Mouse (Mus musculus) forebrain, embryonic 11.5 days (tissue): ENCODE data around the gene Cbx7. TPM values are rescaled to one million over a fixed set of nuclear protein-coding genes. Genes with fewer than 3 reads are reported as not detected.

Experiments used
- ATAC-seq: fragments of 200-750 bp; cut with Nextera tagmentation; replicated peaks from 2 replicates; pipeline ENCODE4 v1.8.0; 2017; ENCODE audit warnings: moderate TSS enrichment; ENCODE audit not compliant: low FRiP score
- DNase-seq: peaks from one replicate; pipeline ENCODE4 v3.0.0-alpha.2; 2017; ENCODE audit warnings: low spot score
- H3K27ac ChIP-seq: fragments of 300-500 bp; sonication (generic); 2 replicates; pipeline ENCODE4 v1.5.1; 2014; ENCODE audit warnings: low read depth, low read length
- H3K27me3 ChIP-seq: fragments of 300-500 bp; sonication (generic); 2 replicates; pipeline ENCODE4 v1.6.1; 2014; ENCODE audit warnings: mild to moderate bottlenecking, low read length, mixed read lengths; ENCODE audit not compliant: control insufficient read depth, insufficient read depth
- H3K36me3 ChIP-seq: fragments of 300-500 bp; sonication (generic); 2 replicates; pipeline ENCODE4 v1.6.1; 2014; ENCODE audit warnings: mild to moderate bottlenecking, low read length, moderate library complexity, mixed read lengths; ENCODE audit not compliant: control insufficient read depth, insufficient read depth
- H3K4me1 ChIP-seq: fragments of 300-500 bp; sonication (generic); replicated peaks from 2 replicates; pipeline ENCODE4 v1.6.1; 2014; ENCODE audit warnings: low read length, mixed read lengths; ENCODE audit not compliant: control insufficient read depth, insufficient read depth
- H3K4me2 ChIP-seq: fragments of 300-500 bp; sonication (generic); 2 replicates; pipeline ENCODE4 v1.6.1; 2014; ENCODE audit warnings: low read depth, mild to moderate bottlenecking, low read length, moderate library complexity, mixed read lengths; ENCODE audit not compliant: severe bottlenecking
- H3K4me3 ChIP-seq: fragments of 300-500 bp; sonication (generic); 2 replicates; pipeline ENCODE4 v1.5.1; 2014; ENCODE audit warnings: low read depth, low read length
- H3K9ac ChIP-seq: fragments of 300-500 bp; sonication (generic); 2 replicates; pipeline ENCODE4 v1.6.1; 2014; ENCODE audit warnings: low read length
- H3K9me3 ChIP-seq: fragments of 300-500 bp; sonication (generic); 2 replicates; pipeline ENCODE4 v1.6.1; 2016; ENCODE audit warnings: low read length, mixed read lengths; ENCODE audit not compliant: control insufficient read depth
- WGBS: fragments of 180-500 bp; shearing (Covaris S2); extraction: QIAGEN DNeasy Blood & Tissue Kit; methylation state at CpG from one replicate; pipeline ENCODE4 v1.1.7; 2014; 5-methylcytosine and 5-hydroxymethylcytosine counted together
- polyA plus RNA-seq: library from polyadenylated mRNA; unstranded; fragments of >200 nt; fragmentation: Nextera tagmentation; extraction: Ambion mirVana; gene quantifications from 2 replicates; pipeline ENCODE4 v1.2.1, GENCODE M21; 2014

Gene Cbx7
- polyA plus RNA-seq, 1 experiment from 2014 or later = 3.3 TPM

- DNase-seq (no peak), ATAC-seq (no peak)
- H3K4me3 ChIP-seq = no peak overlapping the region
- no peaks in the 10 kb centered on the region for H3K27me3 ChIP-seq
- H3K36me3 ChIP-seq = no peaks in the 10 kb centered on the region
- no peak overlapping the region for H3K27ac ChIP-seq
- H3K4me1 ChIP-seq = no peaks in the 10 kb centered on the region
- no peak overlapping the region for H3K9ac ChIP-seq
- H3K4me2 ChIP-seq = no peak overlapping the region
- no peaks in the 10 kb centered on the region for H3K9me3 ChIP-seq
- 78% methylated on average over 8 of the region's 8 CpGs for WGBS
These were observed 15.3 kb upstream of the Cbx7 start for GRCm38 (mm10) chr15:79986182-79986581.

GRCm38 (mm10) chr15:79985471-79985870 is 14.6 kb upstream of the Cbx7 start:
- H3K27ac ChIP-seq = no peak overlapping the region
- no peaks in the 10 kb centered on the region for H3K9me3 ChIP-seq
- DNase-seq (no peak), ATAC-seq (no peak)
- H3K36me3 ChIP-seq = no peaks in the 10 kb centered on the region
- H3K4me3 ChIP-seq = no peak overlapping the region
- no peak overlapping the region for H3K4me2 ChIP-seq
- 72% methylated on average over 11 of the region's 11 CpGs for WGBS
- H3K27me3 ChIP-seq = no peaks in the 10 kb centered on the region
- H3K4me1 ChIP-seq = no peaks in the 10 kb centered on the region
- H3K9ac ChIP-seq = no peak overlapping the region

- Histone ChIP-seq H3K4me3 (no peak overlapping the region), H3K27me3 (no peaks in the 10 kb centered on the region), H3K4me1 (no peaks in the 10 kb centered on the region), H3K9ac (no peak overlapping the region), H3K4me2 (no peak overlapping the region), H3K36me3 (no peaks in the 10 kb centered on the region), H3K9me3 (no peaks in the 10 kb centered on the region), H3K27ac (no peak overlapping the region)
- ATAC-seq (no peak), DNase-seq (no peak)
- WGBS = 73% methylated on average over 7 of the region's 7 CpGs
These were observed 13.2 kb upstream of the Cbx7 start for GRCm38 (mm10) chr15:79984152-79984551.

- H3K36me3 ChIP-seq = no peaks in the 10 kb centered on the region
- H3K4me1 ChIP-seq = no peaks in the 10 kb centered on the region
- DNase-seq = no peak
- no peak overlapping the region for H3K9ac ChIP-seq
- WGBS = 87% methylated on average over 11 of the region's 11 CpGs
- H3K4me2 ChIP-seq = no peak overlapping the region
- 0 out of 2 replicates have a peak, but pooled peaks cover 2% of the 10 kb centered on the region for H3K9me3 ChIP-seq
- H3K4me3 ChIP-seq = no peak overlapping the region
- no peak overlapping the region for H3K27ac ChIP-seq
- no peaks in the 10 kb centered on the region for H3K27me3 ChIP-seq
- no peak for ATAC-seq
These were observed 9.8 kb upstream of the Cbx7 start for GRCm38 (mm10) chr15:79980716-79981115.

- Histone ChIP-seq H3K4me1 (no peaks in the 10 kb centered on the region), H3K4me3 (no peak overlapping the region), H3K27ac (no peak overlapping the region), H3K36me3 (no peaks in the 10 kb centered on the region), H3K9me3 (no peaks in the 10 kb centered on the region), H3K27me3 (no peaks in the 10 kb centered on the region), H3K9ac (no peak overlapping the region), H3K4me2 (no peak overlapping the region)
- no peak for DNase-seq
- WGBS = 98% methylated on average over 11 of the region's 11 CpGs
- no peak for ATAC-seq
These were observed 1.3 kb upstream of the Cbx7 start for GRCm38 (mm10) chr15:79972186-79972585.

GRCm38 (mm10) chr15:79970491-79970890 is 428 bp downstream of the Cbx7 start:
- WGBS = 96% methylated on average over 18 of the region's 18 CpGs
- Histone ChIP-seq H3K27ac (no peak overlapping the region), H3K36me3 (no peaks in the 10 kb centered on the region), H3K27me3 (no peaks in the 10 kb centered on the region), H3K4me3 (no peak overlapping the region), H3K9me3 (no peaks in the 10 kb centered on the region), H3K4me2 (no peak overlapping the region), H3K9ac (no peak overlapping the region), H3K4me1 (no peaks in the 10 kb centered on the region)
- no peak for ATAC-seq
- DNase-seq = no peak

- H3K9ac ChIP-seq = no peak overlapping the region
- DNase-seq (no peak), ATAC-seq (no peak)
- no peak overlapping the region for H3K4me3 ChIP-seq
- no peak overlapping the region for H3K4me2 ChIP-seq
- no peaks in the 10 kb centered on the region for H3K27me3 ChIP-seq
- no peaks in the 10 kb centered on the region for H3K9me3 ChIP-seq
- H3K36me3 ChIP-seq = no peaks in the 10 kb centered on the region
- H3K27ac ChIP-seq = no peak overlapping the region
- no peaks in the 10 kb centered on the region for H3K4me1 ChIP-seq
- WGBS = 87% methylated on average over 6 of the region's 6 CpGs
These were observed 3.6 kb downstream of the Cbx7 start for GRCm38 (mm10) chr15:79967346-79967745.

- H3K4me3 ChIP-seq = no peak overlapping the region
- no peaks in the 10 kb centered on the region for H3K36me3 ChIP-seq
- no peaks in the 10 kb centered on the region for H3K4me1 ChIP-seq
- no peaks in the 10 kb centered on the region for H3K27me3 ChIP-seq
- DNase-seq (no peak), ATAC-seq (no peak)
- no peak overlapping the region for H3K4me2 ChIP-seq
- no peak overlapping the region for H3K27ac ChIP-seq
- 90% methylated on average over 7 of the region's 7 CpGs for WGBS
- H3K9ac ChIP-seq = no peak overlapping the region
- H3K9me3 ChIP-seq = no peaks in the 10 kb centered on the region
These were observed 6.5 kb downstream of the Cbx7 start for GRCm38 (mm10) chr15:79964376-79964775.

GRCm38 (mm10) chr15:79962661-79963060 is 8.3 kb downstream of the Cbx7 start:
- no peak overlapping the region for H3K27ac ChIP-seq

More at GRCm38 (mm10) chr15:79962661-79963060, 8.3 kb downstream of the Cbx7 start:
- no peaks in the 10 kb centered on the region for H3K27me3 ChIP-seq
- H3K4me3 ChIP-seq = no peak overlapping the region
- no peaks in the 10 kb centered on the region for H3K36me3 ChIP-seq
- 69% methylated on average over 18 of the region's 18 CpGs for WGBS
- H3K9me3 ChIP-seq = no peaks in the 10 kb centered on the region
- no peak overlapping the region for H3K9ac ChIP-seq
- no peaks in the 10 kb centered on the region for H3K4me1 ChIP-seq
- ATAC-seq (no peak), DNase-seq (no peak)
- H3K4me2 ChIP-seq = no peak overlapping the region
